Mouse (Mus musculus) liver, embryonic 13.5 days (tissue): ENCODE data around the gene Thap3. TPM values are rescaled to one million over a fixed set of nuclear protein-coding genes. Genes with fewer than 3 reads are reported as not detected.

ENCODE experiments used
- ATAC-seq: fragments of 200-750 bp; cut with Nextera tagmentation; 2 replicates; pipeline ENCODE4 v1.8.0; 2017; ENCODE audit warnings: low read depth, mild to moderate bottlenecking, moderate number of reproducible peaks, moderate library complexity
- DNase-seq: peaks from one replicate; pipeline ENCODE4 v3.0.0; 2022
- H3K27ac ChIP-seq: fragments of 300-500 bp; sonication (generic); 2 replicates; pipeline ENCODE4 v1.5.1; 2015; ENCODE audit warnings: moderate library complexity, mild to moderate bottlenecking, inconsistent platforms
- H3K27me3 ChIP-seq: fragments of 300-500 bp; sonication (generic); 2 replicates; pipeline ENCODE4 v1.6.1; 2015; ENCODE audit warnings: mild to moderate bottlenecking, inconsistent platforms
- H3K36me3 ChIP-seq: fragments of 300-500 bp; sonication (generic); 2 replicates; pipeline ENCODE4 v1.6.1; 2015; ENCODE audit warnings: mild to moderate bottlenecking, inconsistent platforms
- H3K4me1 ChIP-seq: fragments of 300-500 bp; sonication (generic); replicated peaks from 2 replicates; pipeline ENCODE4 v1.6.1; 2015; ENCODE audit warnings: inconsistent platforms
- H3K4me2 ChIP-seq: fragments of 300-500 bp; sonication (generic); 2 replicates; pipeline ENCODE4 v1.6.1; 2015; ENCODE audit warnings: inconsistent platforms, mild to moderate bottlenecking, moderate library complexity
- H3K4me3 ChIP-seq: fragments of 300-500 bp; sonication (generic); replicated peaks from 2 replicates; pipeline ENCODE4 v1.5.1; 2015; ENCODE audit warnings: mild to moderate bottlenecking, inconsistent platforms
- H3K9ac ChIP-seq: fragments of 300-500 bp; sonication (generic); 2 replicates; pipeline ENCODE4 v1.6.1; 2015; ENCODE audit warnings: mild to moderate bottlenecking, inconsistent platforms
- H3K9me3 ChIP-seq: fragments of 300-500 bp; sonication (generic); replicated peaks from 2 replicates; pipeline ENCODE4 v1.6.1; 2016; ENCODE audit warnings: inconsistent platforms
- WGBS: fragments of 180-500 bp; shearing (Covaris S2); methylation state at CpG from one replicate; pipeline ENCODE4 v1.1.7; 2015; ENCODE audit not compliant: insufficient replicate concordance; 5-methylcytosine and 5-hydroxymethylcytosine counted together
- polyA plus RNA-seq: library from polyadenylated mRNA; unstranded; fragments of >200 nt; fragmentation: Nextera tagmentation; extraction: Ambion mirVana; gene quantifications from 2 replicates; pipeline ENCODE4 v1.2.1, GENCODE M21; 2015

Gene Thap3
- polyA plus RNA-seq, 1 experiment from 2014 or later, result 8.1 TPM

DNA sequence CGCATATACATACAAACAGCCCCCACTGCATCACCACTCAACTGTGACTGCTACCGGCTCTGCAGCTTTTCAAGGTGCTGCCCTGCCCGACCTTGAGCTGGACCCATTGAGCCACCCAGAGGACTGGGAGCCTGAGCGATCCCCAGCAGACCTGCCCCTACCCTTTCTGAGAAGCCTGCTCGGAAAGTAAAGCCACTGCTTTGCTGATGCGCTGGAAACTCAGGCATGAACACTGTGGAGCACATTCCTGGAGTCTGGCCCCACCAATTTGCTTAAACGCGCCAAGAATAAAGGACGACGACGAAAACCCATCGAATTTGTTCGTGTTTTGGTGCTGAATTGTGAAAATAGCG lies 19.3 kb upstream of the Thap3 start:
- DNase-seq (no peak), ATAC-seq (no peak)
- Histone ChIP-seq H3K4me1 (peaks cover 68% of the 10 kb centered on the region), H3K4me3 (peak overlapping the region; percentile 85), H3K27me3 (peaks cover 21% of the 10 kb centered on the region), H3K4me2 (peak overlapping the region; percentile 100), H3K36me3 (peaks cover 18% of the 10 kb centered on the region), H3K27ac (no peak overlapping the region), H3K9me3 (no peaks in the 10 kb centered on the region), H3K9ac (peak overlapping the region; percentile 86)
- under 1% methylated on average over 14 of the region's 14 CpGs for WGBS

DNA sequence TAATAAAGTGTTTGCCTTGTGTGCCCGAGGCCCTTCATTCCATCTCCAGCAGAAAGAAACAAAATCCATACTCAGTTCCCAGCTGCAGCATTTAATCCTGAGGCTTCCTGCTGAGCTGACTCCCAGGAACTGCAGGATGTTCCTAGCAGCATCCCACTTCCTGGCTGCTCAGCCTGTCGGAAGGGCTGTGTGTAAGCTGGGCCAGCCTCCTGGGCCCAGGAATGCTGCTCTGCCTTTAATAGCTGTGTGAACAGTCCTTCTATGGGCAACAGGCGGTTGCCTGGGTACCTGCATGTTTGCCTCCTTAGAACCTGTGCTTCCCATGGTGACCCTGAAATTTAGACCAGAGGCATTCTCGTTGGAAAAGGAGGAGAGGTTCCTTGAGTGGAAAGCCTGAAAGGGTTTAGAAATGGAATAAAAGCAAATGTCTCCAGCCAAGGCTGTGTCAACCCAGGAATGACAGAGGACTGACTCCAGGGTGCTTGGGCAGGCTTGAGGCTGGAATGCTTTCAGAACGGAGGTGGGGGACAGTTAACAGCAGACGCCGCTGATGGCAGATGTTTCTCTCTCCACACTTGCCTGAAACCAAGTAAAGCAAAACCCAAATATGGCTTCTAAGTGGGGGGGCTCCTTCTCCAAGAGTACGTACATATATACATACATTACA lies 18.8 kb upstream of the Thap3 start:
- WGBS, result 33% methylated on average over 8 of the region's 8 CpGs
- DNase-seq (no peak), ATAC-seq (no peak)
- Histone ChIP-seq H3K36me3 (peaks cover 13% of the 10 kb centered on the region), H3K4me1 (peaks cover 63% of the 10 kb centered on the region), H3K4me3 (peak overlapping the region; percentile 85), H3K27me3 (peaks cover 21% of the 10 kb centered on the region), H3K4me2 (peak overlapping the region; percentile 100), H3K9ac (peak overlapping the region; percentile 86), H3K9me3 (no peaks in the 10 kb centered on the region), H3K27ac (no peak overlapping the region)

DNA sequence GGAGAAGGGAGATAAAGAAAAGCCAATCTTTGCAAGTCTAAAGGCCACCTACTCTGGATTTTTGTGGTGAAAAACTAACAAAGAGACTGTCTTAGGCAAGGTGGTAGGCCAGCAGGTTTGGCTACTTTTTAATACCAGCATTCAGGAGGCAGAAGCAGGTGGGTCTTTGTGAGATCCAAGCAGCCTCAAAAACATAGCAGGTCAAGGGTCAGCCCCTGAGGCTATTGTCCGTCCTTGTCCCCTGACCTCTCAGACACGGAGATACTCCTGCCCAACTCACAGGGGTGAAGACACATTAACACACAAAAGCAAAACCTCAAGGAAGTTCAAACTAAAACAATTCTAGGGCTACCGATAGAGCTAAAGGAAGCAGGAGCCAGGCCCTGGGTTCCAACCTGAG lies 18.0 kb upstream of the Thap3 start:
- no peak overlapping the region; the same call in 1 of the 2 replicates for H3K9ac ChIP-seq
- peaks cover 55% of the 10 kb centered on the region for H3K4me1 ChIP-seq
- H3K9me3 ChIP-seq, result no peaks in the 10 kb centered on the region
- ATAC-seq, result no peak
- H3K36me3 ChIP-seq, result peaks cover 5% of the 10 kb centered on the region
- H3K27ac ChIP-seq, result no peak overlapping the region
- WGBS, result 47% methylated on average over 3 of the region's 3 CpGs
- H3K4me3 ChIP-seq, result no peak overlapping the region
- no peak overlapping the region for H3K4me2 ChIP-seq
- H3K27me3 ChIP-seq, result peaks cover 21% of the 10 kb centered on the region
- no peak for DNase-seq

GRCm38 (mm10) chr4:152006137-152006536 lies 17.3 kb upstream of the Thap3 start:
- H3K4me3 ChIP-seq, result no peak overlapping the region
- H3K9ac ChIP-seq, result no peak overlapping the region
- ATAC-seq (no peak), DNase-seq (no peak)
- H3K36me3 ChIP-seq, result no peaks in the 10 kb centered on the region
- no peak overlapping the region for H3K4me2 ChIP-seq
- no peaks in the 10 kb centered on the region for H3K9me3 ChIP-seq
- no peak overlapping the region for H3K27ac ChIP-seq
- WGBS, result 52% methylated on average over 6 of the region's 6 CpGs
- H3K27me3 ChIP-seq, result peaks cover 21% of the 10 kb centered on the region
- peaks cover 48% of the 10 kb centered on the region for H3K4me1 ChIP-seq

GRCm38 (mm10) chr4:152002063-152002462 lies 13.3 kb upstream of the Thap3 start:
- no peaks in the 10 kb centered on the region for H3K9me3 ChIP-seq
- peaks cover 9% of the 10 kb centered on the region for H3K27me3 ChIP-seq
- H3K4me2 ChIP-seq, result no peak overlapping the region
- DNase-seq, result no peak
- H3K4me1 ChIP-seq, result peaks cover 30% of the 10 kb centered on the region
- no peak overlapping the region for H3K9ac ChIP-seq
- 69% methylated on average over 3 of the region's 3 CpGs for WGBS
- H3K27ac ChIP-seq, result no peak overlapping the region
- H3K36me3 ChIP-seq, result no peaks in the 10 kb centered on the region
- no peak for ATAC-seq
- no peak overlapping the region for H3K4me3 ChIP-seq

DNA sequence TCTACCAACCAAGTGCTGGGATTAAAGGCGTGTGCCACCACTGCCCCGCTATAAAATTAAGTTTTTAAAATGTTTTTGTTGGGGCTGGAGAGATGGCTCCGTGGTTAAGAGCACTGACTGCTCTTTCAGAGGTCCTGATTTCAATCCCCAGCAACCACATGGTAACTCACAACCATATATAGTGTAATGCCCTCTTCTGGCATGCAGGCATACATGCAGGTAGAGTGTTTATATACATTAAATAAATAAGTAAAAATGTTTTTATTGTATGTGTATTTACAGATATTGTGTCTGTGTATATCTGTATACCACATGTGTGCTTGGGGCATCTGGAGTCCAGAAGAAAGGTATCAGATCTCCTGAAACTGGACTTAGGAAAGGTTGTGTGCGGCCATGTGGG lies 12.5 kb upstream of the Thap3 start:
- Histone ChIP-seq H3K27me3 (peaks cover 1% of the 10 kb centered on the region; the same call in 1 of the 2 replicates), H3K27ac (no peak overlapping the region), H3K9me3 (no peaks in the 10 kb centered on the region), H3K36me3 (no peaks in the 10 kb centered on the region), H3K4me3 (no peak overlapping the region), H3K9ac (no peak overlapping the region), H3K4me1 (peaks cover 24% of the 10 kb centered on the region), H3K4me2 (no peak overlapping the region)
- 66% methylated on average over 4 of the region's 4 CpGs for WGBS
- DNase-seq, result no peak
- ATAC-seq, result no peak

- Histone ChIP-seq H3K27ac (no peak overlapping the region), H3K36me3 (no peaks in the 10 kb centered on the region), H3K27me3 (no peaks in the 10 kb centered on the region), H3K4me1 (peaks cover 22% of the 10 kb centered on the region), H3K4me3 (no peak overlapping the region), H3K9ac (no peak overlapping the region), H3K4me2 (no peak overlapping the region), H3K9me3 (no peaks in the 10 kb centered on the region)
- ATAC-seq (no peak), DNase-seq (no peak)
- WGBS, result 56% methylated on average over 4 of the region's 4 CpGs
These were observed 12.1 kb upstream of the Thap3 start for GRCm38 (mm10) chr4:152000906-152001305.

DNA sequence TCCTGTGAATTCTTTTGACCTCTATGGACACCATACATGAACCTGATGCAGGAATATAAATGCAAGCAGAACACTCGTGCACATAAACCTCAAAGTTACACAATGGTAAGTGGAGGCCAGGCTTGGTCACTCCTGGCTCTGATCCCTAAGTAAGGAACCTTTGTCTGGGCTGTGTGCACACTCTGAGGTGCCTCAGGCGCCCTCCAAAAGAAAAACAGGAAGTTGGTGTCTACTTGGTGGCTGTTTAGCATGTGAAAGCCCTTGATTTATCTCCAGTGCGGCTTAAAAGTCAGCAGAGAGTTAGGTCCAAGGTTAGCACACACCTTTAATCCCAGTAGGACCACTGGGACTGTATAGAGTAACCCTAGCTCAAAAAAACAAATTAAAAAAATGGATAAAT lies 10.7 kb upstream of the Thap3 start:
- H3K9ac ChIP-seq, result no peak overlapping the region
- H3K27me3 ChIP-seq, result peaks cover 9% of the 10 kb centered on the region
- DNase-seq, result no peak
- ATAC-seq, result no peak
- H3K4me3 ChIP-seq, result no peak overlapping the region
- H3K4me2 ChIP-seq, result no peak overlapping the region
- no peaks in the 10 kb centered on the region for H3K36me3 ChIP-seq
- WGBS, result 21% methylated on average over 3 of the region's 3 CpGs
- H3K27ac ChIP-seq, result no peak overlapping the region
- peaks cover 30% of the 10 kb centered on the region for H3K4me1 ChIP-seq
- H3K9me3 ChIP-seq, result no peaks in the 10 kb centered on the region

DNA sequence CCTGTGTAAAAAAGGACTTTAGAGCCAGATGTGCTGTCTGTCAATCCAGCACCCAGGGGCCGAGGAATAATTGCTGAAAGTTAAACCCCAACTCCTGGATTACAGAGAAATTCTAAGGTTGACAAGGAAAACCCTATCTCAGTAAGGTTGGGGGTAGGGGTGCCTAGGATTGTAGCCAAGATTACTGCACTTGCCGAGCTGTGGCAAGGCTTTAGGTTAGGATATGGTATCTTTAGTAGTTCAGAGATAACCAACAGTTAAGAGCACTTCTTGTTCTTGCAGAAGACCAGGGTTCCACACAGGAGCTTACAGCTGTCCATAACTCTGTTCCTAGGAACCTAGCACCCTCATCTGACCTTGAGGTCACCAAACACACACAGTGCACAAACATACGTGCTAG lies 8.9 kb upstream of the Thap3 start:
- DNase-seq, result no peak

GRCm38 (mm10) chr4:151996951-151997222 lies 8.1 kb upstream of the Thap3 start:
- H3K27ac ChIP-seq, result peak overlapping the region; percentile 94
- H3K36me3 ChIP-seq, result peaks cover 9% of the 10 kb centered on the region
- H3K4me1 ChIP-seq, result peaks cover 44% of the 10 kb centered on the region
- ATAC-seq (no peak), DNase-seq (no peak)
- peaks cover 34% of the 10 kb centered on the region for H3K27me3 ChIP-seq
- peak overlapping the region; percentile 73 for H3K4me2 ChIP-seq
- peak overlapping the region; percentile 92 for H3K9ac ChIP-seq
- peak overlapping the region; percentile 97 for H3K4me3 ChIP-seq
- no peaks in the 10 kb centered on the region for H3K9me3 ChIP-seq
- WGBS, result 2% methylated on average over 13 of the region's 13 CpGs

More for the DNA sequence above, 8.9 kb upstream of the Thap3 start:
- no peak for ATAC-seq
- H3K9ac ChIP-seq, result peak overlapping the region; percentile 92
- H3K4me1 ChIP-seq, result peaks cover 44% of the 10 kb centered on the region
- H3K27me3 ChIP-seq, result peaks cover 26% of the 10 kb centered on the region
- peak overlapping the region; percentile 97 for H3K4me3 ChIP-seq
- peak overlapping the region; percentile 14; the same call in 1 of the 2 replicates for H3K27ac ChIP-seq
- peak overlapping the region; percentile 73 for H3K4me2 ChIP-seq
- H3K9me3 ChIP-seq, result no peaks in the 10 kb centered on the region
- peaks cover under 1% of the 10 kb centered on the region for H3K36me3 ChIP-seq
- WGBS, result 49% methylated on average over 3 of the region's 3 CpGs

DNA sequence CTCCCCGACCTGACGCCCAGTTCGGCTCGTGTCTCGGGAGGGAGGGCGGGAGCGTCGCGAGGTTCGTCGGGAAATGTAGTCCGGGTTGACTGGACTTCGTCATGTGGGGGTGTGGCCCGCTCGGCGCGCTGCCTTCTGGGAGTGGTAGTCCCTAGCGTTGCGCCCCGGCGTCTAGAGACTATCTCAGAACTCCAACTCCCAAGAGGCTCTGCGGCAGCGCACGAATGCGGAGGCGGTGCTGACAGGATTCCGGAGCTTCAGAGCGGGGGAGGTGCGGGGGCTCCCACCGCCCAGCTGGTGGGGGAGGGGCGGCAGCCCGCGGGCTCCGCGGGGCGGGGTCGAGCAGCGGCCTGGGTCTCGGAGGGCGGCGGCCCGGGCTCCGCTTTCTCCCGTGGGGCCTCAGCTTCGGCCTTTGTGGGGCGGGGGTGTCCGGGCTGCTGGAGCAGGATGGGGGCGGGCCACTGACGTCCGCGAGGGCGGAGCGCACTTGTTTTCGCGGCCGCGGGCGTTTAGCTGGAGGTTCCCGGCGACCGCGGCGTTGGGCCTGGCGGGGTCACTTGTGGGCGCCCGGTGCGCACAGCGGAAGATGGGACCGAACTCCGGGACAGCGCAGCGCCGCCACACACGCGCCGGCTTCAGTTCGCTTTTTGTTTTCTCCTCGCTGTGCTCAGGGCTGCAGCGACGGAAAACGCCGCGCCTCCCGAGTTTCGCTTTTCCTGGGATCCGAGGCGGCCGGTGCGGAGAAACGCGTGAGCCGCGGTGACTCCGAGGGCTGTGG lies 7.6 kb upstream of the Thap3 start, which contains the start of gene Phf13:
Gene Phf13 (minus strand): TSS at position 86 of the 778 bp plus-strand sequence.
- ATAC-seq (peak; percentile 94), DNase-seq (peak; percentile 98)
- Histone ChIP-seq H3K9me3 (no peaks in the 10 kb centered on the region), H3K27me3 (peaks cover 39% of the 10 kb centered on the region), H3K4me3 (peak within 1 kb of the TSS; percentile 97), H3K36me3 (peaks cover 14% of the 10 kb centered on the region), H3K4me1 (peaks cover 44% of the 10 kb centered on the region), H3K9ac (peak within 1 kb of the TSS; percentile 94), H3K27ac (peak within 1 kb of the TSS; percentile 94), H3K4me2 (peak within 1 kb of the TSS; percentile 100)
- WGBS, result under 1% methylated on average over 87 of the region's 94 CpGs
